Mouse (Mus musculus): ENCODE data around the gene Llcfc1.

Gene Llcfc1

DNA sequence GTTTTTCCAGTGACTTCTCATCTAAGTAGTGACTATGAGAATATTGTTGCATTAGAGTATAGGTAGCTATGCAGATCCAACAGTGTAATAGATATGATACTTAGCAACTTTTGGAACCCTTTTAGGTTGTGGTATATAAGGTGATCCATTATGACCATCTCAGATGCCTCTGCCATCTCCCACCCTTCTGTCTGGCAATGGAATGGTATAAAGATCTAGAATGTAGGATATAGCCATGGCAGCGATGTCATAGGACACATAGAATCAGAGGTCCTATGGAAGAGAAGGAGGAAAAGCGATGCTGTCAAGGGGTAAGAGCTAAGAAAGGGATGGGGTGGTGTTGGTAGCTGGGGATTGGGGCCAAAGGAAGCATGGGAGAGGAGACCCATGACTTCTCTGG, at the start of gene Llcfc1:
Llcfc1 (plus strand) TSS at position 301 of the 400 bp plus-strand sequence.
- DNase-seq (ENCODE audit: low spot score in 2 of 2): no peak

DNA sequence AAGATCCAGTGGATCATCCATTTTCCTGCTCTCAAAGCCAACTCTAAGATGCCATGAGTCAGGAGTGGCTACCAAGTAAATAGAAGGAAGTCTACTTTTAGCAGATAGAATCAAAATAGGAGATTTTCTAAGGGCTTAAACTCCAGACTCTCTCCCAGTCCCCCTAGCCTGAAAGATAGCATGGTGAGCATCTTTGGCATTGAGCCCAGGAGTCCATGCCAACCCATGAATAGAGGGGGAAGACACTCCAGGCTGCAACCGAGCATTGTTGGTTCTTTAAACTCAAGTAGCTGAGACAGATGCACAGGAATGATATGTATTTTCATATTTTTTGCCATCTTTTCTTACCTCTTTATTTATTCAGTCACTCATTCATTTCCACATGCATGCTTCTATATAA, 49.0 kb upstream of the Llcfc1 start:
- DNase-seq (ENCODE audit: low spot score in 2 of 2): no peak

DNA sequence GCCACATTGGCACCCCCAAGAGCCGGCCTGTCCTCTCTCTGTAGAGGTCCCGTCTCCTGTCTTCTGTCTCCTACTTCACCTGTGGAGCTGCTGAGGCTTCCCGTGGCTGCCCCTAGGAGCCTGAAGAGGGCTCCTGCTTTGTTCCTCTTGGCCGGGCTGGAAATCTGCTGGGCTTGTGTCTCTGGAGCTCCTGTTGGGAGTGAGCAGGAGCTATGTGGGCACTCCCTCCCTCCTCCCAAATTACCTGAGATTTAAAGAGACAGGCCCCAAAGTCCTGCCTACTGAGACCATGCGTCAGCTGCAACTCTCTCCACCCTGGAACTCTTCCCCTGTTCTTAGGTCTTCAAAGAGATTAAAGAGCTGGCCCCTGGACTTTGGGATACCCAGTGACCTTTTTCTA, 48.1 kb upstream of the Llcfc1 start, which contains the start of gene Trpv6:
Trpv6 (minus strand) TSS at position 228 of the 400 bp plus-strand sequence.
- no peak for DNase-seq (ENCODE audit: low spot score in 2 of 2)

DNA sequence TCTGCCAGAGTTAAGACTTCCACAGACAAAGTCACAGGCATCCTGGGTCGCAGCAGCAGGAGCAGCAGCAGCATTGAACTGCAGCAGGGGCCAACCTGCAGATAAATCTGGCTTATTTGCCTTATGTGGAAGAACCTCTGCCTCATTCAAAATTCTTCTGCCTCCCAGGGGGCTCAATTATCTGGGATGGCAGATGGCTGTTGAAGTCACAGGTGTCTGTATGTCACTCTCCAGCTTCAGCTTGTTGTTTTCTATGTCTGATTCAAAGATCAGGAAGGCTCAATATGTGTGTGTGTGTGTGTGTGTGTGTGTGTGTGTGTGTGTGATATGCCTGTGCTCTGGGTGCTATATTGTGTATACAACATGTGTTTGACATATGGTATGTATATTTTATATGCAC, 46.8 kb upstream of the Llcfc1 start:
- no peak for DNase-seq (ENCODE audit: low spot score in 2 of 2)

DNA sequence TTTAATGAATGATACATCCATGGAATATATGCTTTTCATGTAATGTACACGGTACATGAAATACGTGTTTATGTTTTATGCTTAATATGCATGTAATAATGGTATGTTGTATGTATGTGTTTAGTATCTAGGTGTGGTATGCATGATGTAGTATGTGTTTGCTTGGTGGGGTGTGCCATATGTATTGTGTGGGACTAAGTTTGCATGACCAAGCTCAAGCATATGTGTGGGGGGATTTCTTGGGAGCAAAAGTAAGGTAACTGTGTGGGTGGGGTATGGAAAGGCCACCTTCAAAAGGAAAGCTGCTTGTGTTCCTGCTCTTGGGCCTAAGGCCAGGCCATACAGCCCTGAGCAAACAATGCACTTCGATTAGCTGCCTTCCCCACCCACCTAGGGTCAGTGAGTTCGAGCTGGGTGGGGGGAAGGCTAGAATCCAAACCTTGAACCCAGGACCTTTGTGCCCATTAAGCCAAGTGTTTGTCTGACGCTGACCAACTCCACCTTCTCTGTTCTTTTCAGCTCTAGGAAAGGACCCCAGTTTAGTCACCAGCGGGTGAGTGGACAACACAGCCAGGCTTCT, 46.2 kb upstream of the Llcfc1 start:
- DNase-seq (ENCODE audit: low spot score in 2 of 2): no peak

DNA sequence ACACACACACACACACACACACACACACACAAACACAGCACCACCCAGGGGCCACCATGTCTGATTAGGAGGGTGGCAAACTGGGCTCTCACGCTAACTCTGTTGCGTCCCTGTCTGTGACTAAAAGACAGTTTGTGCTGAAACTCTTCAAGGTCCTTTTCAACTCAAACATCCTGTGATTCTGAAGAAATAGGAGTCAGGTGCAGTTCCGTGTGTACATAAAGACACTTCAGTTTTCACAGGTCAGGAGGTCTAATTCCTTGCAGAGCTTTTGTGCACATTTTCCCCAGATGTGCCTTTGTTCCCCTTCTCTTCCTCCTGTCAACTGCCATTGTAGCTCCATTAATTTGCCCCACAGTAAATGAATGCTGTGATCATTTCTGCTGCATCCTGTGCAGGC, 43.8 kb upstream of the Llcfc1 start:
- DNase-seq (ENCODE audit: low spot score in 2 of 2): no peak

DNA sequence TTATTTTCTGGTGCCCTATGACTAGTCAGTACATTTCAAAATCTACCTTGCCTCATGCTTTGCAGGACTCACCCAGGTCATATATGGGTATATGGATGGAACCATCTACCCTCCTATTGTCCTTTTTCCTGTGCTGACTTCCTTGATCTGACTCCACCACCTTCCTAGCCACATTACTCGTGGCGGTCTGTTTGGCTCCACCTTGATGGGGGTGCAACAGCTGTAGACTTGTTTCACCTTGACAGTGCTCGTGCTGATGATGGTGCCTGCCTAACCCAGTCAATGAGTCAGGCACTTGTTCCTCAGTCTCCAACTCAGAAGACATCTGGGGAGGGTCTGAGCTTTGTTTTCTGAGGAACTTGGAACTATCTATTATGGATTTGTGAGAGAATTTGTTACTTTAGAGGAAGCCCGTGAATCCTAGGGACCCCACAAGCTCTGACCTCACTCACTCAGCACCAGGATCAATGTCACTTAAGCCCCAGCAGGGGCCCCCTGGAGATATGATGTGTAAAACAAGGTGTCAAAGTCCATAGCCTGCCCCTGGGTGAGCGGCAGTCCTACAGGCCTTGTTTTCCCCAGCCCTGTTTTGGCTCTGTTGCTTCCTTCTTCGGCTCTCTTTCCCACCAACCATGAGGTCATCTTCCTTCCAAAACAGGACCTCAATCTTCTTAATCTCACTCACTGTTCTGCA, 42.9 kb upstream of the Llcfc1 start:
- DNase-seq (ENCODE audit: low spot score in 2 of 2): no peak

DNA sequence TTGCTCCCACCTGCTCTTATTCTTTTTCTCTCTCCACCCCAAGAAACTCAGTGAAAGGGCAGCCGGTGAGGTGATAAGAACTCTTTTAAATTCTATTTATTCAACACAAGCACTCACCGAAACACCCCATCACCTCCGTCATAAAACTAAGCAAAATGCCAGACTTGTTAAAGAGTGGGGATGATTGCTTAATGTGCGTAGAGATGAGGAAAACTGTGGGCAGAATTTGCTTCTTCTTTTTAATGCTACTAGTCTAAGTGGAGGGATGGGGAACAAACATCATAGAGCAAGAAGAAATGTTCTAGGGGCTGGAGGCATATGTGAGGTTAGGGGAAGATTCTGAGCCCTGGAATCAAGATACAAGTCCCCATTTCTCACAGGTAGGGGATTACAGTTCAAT, 41.5 kb upstream of the Llcfc1 start:
- DNase-seq (ENCODE audit: low spot score in 2 of 2): no peak

DNA sequence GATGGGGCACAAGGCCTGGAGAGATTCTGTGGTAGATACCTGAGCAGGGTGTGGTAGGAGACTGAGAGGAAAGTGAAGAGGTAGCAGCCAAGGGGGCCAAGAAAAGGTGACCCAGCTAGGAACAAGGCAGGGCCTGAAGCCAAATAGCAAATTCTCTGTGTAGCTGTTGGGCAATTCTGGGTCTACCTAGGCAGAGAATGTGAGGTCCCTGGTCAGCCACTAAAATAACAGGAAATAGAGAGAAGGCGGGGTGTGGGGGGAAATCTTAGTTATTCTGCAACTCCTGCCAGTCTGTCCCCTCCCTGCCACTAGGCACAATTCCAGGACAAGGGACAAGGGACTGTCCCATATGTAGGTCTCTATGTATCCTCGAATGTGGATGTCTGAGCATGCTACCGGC, 41.0 kb upstream of the Llcfc1 start:
- no peak for DNase-seq (ENCODE audit: low spot score in 2 of 2)

DNA sequence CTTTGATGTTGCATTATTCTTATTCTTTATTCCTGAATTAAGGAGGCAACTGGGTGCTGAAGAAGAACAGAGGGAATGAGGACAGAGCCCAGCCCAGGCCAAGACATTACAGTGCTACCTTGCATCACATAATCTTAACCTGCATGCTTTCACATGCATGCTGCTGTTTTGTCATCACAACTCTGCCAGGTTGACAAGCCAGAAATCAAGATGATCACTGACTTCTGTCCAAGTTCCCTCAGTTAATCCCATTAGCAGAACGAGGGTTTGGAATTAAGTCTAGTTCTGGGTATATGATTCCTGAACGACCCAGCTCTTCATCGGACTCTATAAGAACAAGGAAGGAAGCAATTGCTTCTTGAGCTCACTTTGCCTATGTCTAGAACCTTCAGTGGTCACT, 38.0 kb upstream of the Llcfc1 start:
- DNase-seq (ENCODE audit: low spot score in 2 of 2): no peak

DNA sequence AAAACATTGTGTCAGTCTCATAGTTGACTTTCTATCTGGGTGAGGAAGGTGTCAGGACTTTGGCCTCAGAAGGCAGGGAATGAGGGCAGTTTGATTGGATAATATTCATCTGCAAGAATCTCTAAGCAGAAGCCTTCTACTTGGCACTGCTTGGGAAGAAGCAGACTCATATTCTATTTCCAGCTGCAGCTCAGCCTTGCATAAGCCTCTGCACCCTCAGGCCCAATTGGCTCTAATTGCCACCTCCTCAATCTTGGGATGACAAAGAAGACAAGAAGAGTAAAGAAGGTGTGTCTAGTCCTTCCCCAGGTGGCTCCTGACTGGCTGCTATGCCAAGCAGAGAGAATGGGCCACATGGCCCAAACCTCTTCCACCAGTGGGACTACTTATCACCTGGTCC, 37.6 kb upstream of the Llcfc1 start:
- DNase-seq (ENCODE audit: low spot score in 2 of 2): no peak

DNA sequence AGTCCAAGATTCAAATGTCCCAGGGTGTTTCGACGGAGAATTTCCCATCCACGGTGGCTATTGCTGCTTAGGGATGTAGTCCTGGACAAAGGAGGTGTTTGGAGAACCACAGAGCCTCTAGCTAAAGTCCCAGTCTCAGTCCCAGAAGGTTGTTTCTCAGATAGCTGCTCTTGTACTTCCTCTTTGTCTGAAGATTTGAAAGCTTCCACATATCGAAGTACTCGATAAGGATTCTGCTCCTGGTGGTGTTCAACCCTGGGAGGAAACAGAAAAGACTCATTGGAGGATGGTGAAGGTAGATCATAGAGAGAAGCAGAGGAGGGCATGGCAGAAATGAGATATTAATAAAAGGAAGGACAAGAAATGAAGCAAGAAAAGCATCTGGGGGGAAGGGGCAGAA, 31.1 kb upstream of the Llcfc1 start:
- no peak for DNase-seq (ENCODE audit: low spot score in 2 of 2)

DNA sequence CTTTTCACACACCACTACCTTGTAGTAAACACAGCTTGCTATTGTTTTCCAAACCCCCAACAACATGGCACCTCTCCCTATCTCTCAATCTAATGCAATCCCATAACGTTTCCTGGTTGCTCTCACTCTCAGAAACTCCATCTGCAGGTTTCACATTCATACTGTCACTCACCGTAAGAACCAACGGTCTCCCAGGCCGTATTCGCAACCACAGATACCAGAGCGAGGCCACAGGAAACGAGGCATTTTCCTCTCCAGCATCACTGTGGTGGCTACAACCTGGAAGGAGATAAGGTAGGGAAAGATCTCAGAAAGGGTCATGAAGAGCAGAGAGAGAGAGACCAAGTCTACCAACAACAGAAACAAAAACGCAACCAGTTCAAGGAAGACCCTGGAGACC, 29.6 kb upstream of the Llcfc1 start:
- no peak for DNase-seq (ENCODE audit: low spot score in 2 of 2)

DNA sequence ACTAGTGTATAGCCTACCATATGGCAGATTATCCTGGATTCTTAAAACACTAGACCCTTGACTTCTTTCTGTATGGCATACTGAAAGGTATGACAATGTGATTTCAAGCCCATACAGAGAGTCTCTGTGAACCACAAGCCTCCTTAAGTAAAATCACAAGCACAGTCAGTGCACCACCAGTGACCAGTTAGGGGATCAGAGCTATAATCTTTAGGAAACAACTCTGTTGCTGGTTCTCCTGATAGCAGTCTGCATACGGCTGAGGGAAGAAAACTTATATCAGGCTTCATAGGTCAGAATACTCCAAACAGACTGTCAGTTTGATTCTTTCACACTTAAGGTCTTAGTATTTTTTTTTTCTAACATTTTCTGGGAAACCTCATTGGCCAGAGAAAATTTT, 25.7 kb upstream of the Llcfc1 start:
- no peak for DNase-seq (ENCODE audit: low spot score in 2 of 2)

DNA sequence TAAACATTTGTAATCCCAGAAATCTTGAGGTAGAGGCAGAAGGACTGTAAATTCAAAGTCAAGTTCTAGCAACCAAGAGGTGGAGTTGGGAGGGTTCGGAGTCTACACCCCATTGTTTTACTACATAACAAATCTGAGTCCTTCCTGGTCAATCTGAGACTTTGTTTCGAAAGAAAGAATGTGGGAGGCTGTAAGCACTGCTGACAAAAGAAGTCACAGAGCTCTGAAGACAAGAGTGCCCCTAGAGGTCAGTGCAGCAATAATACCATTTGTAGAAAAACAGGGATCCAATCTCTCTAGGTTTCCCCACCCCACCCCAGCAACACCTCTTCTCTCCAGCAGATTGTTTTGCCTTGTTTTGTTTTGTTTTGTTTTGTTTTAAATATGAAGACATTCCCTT, 21.9 kb upstream of the Llcfc1 start:
- no peak for DNase-seq (ENCODE audit: low spot score in 2 of 2)

DNA sequence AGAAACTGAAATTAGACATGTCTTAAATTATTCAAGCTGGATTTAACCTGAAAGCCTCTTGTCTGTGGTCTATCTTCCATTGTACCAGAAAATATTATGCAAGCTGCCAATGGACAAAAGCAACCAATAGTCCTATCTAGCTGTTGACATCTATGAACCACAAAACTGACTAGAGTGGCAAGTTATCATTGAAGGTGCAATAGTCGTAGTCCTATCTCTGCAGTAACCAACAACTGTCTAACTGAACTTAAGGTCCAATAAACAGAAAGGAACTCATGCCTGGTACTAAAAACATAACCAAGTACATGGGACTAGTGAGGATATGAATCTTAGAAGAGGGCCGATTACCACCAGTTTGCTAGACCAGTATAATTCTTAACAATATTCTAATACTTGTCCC, 7.7 kb upstream of the Llcfc1 start:
- no peak for DNase-seq (ENCODE audit: low spot score in 2 of 2)

DNA sequence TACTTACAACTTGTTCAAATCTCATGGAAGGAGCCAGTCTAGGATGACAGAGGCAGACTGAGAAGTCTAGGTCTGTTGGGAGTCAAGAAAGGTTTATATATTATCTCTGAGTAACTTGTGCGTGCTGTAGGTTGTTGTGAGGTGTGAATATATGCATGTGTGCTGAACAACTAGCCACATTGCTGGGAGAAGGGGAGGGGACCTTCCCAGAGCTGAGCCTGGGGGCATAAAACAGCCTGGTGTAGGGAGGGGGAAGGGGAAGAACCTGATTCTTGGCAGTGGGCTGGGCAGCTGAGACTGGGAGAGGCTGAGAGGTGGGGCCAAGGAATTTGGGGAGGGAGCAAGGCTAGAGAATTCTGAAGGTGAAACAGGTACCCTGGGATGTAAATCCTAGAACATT, 3.6 kb upstream of the Llcfc1 start, which contains the start of gene Trpv5:
Trpv5 (minus strand) TSS at position 101 of the 400 bp plus-strand sequence.
- DNase-seq (ENCODE audit: low spot score in 2 of 2): no peak

DNA sequence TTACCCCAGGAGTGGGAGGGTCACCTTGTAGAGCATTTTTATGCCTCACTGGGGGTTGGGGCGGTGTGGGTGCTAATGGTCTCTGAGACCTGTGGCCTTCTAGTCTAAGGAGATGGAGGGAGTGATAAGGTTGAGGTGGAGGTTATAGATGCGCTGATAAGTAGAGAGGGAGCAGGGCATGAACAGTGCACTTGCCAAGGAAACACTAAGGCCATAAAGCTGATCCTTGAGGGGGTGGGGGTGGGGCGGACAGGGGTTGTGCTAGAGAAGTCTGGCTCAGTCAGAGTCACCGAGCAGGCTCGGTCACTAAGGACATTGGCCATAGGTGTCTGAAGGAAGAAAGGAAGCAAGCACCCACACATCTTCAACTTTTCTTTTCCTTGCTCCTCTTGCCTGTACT, 2.6 kb upstream of the Llcfc1 start:
- no peak for DNase-seq (ENCODE audit: low spot score in 2 of 2)

DNA sequence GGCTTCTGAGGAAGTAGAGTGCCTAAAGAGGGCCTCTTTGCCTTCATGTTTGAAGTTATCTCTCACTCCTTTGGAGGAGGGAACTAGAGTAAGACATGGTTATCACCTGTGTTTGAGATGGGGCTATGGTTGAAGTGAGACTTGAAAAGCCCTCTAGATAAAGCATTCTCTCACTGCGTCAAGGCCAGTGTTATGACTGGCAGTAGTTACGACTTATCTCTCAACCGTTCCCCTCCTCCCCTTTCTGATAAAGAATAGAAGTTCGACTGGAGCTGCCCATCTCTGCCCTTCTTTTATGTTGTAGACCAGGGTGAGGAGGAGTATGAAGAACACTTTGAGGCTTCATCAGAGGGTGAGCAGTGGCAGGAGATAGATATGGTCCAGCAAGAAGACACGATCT, 680 bp downstream of the Llcfc1 start:
- no peak for DNase-seq (ENCODE audit: low spot score in 2 of 2)

DNA sequence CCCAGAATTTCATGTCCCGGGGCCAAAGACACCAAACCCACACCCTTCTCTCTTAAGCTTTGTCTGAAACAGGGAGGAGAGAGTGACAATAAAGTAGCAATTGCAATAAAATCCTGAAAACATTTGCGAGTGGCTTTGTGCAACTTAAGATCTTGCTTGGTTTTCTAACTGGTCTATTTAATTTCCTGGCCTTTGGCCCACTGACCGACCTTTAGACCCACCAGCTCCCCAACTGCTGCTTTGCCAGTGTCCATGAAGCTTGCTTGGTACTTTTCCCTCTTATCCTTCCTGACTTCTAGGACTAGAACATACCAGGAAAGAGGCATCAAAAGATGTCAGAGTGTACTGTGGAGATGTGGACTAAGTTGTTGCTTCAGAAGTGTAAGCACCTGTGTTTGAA, 1.4 kb downstream of the Llcfc1 start:
- no peak for DNase-seq (ENCODE audit: low spot score in 2 of 2)

DNA sequence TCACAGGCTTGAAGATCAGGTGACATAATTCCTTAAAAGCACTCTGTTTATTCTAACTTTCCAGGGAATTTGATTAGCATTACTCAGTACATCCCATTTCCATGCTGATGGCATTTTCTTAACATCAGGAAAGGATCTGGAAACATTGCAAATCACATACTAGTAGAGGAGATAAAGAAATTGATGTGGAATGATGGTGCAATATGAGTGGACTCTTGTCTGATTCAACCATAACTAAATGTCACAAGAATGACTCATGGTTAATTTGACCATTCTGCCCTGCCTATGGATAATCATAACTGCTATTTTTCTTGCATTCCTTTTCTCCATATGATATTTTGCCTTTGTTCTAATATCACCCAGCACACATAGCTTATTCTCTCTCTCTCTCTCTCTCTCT, 8.0 kb downstream of the Llcfc1 start:
- no peak for DNase-seq (ENCODE audit: low spot score in 2 of 2)

DNA sequence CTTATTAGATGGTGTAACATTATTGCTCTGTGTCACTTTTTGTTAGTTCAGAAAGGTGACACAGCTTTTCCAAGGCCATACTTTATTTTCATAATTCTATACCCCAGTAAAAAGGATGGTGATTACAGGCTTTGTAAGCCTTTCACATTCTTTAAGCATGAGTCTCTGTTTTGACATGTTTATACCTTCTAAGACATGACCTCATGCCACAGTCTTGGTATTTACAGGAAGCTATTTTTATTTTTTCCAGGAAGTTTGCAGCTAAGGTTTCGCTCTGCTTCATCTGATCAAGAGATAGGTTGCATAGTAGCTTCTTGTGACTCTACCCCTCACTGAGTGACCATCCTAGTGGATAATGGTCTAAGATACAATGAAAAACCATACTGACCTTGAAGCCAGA, 10.2 kb downstream of the Llcfc1 start:
- DNase-seq (ENCODE audit: low spot score in 2 of 2): no peak

DNA sequence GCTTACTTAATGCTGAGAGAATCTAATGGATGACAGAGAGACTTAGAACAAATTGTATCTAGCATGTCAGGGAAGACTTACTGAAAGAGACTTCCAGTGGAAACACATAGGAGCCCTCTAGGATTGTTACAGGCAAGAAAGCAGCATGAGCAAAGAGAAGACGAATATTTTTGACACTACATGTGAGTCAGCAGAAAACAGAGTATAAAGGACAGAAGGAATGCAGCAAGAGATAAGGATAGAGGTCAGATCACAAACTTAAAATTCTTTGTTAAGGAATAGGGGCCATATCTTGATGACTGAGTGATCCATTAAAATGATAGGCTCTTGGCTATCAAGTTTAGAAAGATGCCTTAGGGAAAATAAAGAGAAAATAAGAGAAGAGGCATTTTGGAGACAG, 17.0 kb downstream of the Llcfc1 start:
- no peak for DNase-seq (ENCODE audit: low spot score in 2 of 2)

DNA sequence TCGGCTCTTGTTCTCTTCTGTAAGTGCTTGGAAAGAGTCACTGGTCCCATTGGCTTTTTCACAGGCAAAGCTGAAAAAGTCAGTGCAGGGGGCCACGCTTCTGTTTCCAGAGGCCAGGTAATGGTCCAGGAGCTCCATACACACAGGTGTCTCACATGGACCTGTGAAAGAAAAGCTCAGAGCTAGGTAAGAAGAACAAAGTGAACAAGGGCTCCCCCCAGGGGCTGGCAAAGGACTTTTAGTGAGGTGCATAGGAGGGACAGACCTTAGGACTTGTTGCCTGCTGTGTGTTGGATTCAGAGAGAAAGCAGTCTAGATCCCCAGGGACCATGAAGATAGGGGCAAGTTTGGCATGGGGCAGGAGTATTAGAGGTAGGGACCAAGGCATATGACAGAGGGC, 18.7 kb downstream of the Llcfc1 start:
- no peak for DNase-seq (ENCODE audit: low spot score in 2 of 2)
